Mouse (Mus musculus) layer of hippocampus, postnatal 10 days (tissue): ENCODE measurements around the gene Cyp2b19. TPM values are rescaled to one million over a fixed set of nuclear protein-coding genes. Genes with fewer than 3 reads are reported as not detected.
"Not testable (repeated sequence)": the region's sequence is repeated elsewhere in the genome, so short reads cannot be mapped to it uniquely, and the experiment has no call there.

Experiments used
- DNase-seq, 2 experiments: peaks; one replicate each; pipeline ENCODE4 v3.0.0; 2021; ENCODE audit warnings: low spot score in 2 of 2
- long read RNA-seq: library from polyadenylated mRNA; stranded (forward); transcript quantifications from one replicate; pipeline ENCODE4 v2.0.0, GENCODE M21; 2023
- total RNA-seq, 2 experiments: library from RNA; stranded (reverse); gene quantifications; 2 replicates each; pipeline ENCODE4 v1.2.3; 2021

The Cyp2b19 gene
- not detected for total RNA-seq
- long read RNA-seq: 0 reads

DNA sequence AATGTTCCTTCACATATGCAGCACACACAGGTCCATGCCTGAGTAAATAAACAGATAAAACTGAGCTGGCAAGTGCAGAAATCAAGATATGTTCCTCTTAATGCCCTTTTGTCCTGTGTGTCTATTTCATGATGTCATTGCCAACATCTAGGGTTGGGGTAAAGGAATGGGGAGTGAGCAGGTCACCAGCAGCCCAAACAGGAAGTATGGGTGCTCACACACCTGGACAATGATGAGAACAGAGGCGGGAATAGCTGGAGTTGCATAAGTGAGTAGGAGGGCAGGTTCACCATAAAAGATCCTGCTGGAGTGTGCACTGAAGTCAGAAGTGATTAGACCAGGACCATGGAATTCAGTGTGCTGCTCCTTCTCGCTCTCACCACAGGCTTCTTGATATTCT lies at the start of gene Cyp2b19:
Gene Cyp2b19 (plus strand): TSS at position 301 of the 400 bp plus-strand sequence.
- no peak for DNase-seq

DNA sequence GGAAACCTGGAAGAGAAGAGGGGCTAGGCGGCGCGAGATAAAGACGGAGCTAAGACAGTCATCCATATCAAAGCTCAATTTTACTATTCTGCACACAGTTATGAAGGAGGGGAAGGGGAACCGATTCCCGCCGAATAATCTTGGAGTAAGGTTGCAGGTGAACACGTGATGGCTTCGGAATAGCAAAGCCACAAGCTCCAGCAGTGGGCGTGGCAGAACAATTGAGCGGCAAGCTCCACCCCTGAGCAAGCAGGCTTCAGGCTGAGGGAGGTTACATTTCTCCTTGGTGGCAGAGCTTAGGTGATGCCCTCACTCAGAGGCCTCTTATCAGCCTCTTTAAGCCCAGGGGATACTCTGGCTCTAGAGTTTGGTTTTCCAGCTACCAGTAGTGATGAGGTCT lies 45.9 kb upstream of the Cyp2b19 start:
- no peak for DNase-seq

DNA sequence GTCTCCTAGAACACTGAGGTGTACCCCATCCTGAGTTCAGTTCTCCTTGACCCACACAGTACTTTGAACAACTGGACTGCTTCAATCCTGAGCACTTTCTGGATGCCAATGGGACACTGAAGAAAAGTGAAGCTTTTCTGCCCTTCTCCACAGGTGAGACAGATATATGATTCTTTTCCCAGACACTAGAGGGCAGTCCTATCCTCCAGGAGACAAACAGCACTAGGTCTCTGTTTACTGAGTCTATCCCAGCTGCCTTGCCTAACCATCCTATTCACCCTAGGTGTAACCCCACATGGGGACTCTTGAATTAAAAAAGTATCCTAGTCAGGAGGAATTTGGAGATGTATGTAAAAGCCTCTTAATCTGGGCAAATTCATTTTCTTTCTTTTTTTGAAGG lies 18.0 kb upstream of the Cyp2b19 start:
- DNase-seq: no peak

DNA sequence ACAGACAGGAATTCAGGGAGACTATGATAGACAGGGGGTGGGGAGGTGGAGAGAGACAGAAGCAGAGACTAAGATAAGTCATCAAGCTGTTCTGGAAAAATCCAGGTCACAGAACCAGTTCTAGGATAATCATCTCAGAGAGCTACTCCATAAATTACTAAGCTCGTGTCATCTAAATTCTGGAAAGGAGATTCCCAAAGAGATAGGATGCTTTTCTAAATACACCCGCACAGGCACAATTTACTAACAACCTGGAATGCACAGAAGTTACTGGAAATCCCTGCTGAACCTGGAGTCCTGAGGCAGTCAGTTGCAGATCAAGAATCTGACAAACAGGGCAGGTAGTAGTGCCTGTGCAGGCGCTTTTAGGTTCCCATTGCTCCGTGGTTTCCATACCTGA lies 13.0 kb upstream of the Cyp2b19 start:
- no peak for DNase-seq

DNA sequence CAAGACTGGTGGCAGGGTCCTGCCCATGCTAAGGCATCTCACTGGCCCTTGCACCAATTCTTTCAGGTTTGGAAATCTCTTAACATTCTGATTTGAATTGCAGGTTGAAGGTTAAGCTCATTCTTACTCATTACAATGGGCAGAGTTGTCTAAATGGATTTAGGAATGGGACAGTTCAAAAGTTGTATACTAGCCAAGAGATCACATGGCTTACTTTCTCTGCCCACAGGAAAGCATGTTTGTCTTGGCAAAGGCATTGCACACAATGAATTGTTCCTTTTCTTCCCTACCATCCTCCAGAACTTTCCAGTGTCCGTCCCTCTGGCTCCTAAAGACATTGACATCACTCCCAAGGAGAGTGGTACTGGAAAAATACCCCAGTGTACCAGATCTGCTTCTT lies 11.5 kb upstream of the Cyp2b19 start:
- no peak for DNase-seq

DNA sequence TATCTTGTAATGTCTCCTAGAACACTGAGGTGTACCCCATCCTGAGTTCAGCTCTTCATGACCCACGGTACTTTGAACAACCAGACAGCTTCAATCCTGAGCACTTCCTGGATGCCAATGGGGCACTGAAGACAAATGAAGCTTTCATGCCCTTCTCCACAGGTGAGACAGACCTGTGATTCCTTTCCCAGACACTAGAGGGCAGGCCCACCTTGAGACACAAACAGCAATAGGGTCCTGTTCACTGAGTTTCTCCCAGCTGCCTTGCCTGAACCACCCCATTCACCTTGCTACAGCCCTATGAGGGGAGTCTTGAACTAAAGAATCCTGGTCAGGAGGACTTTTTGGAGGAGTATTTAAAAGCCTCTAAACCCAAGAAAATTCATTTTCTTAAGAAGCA lies 10.1 kb downstream of the Cyp2b19 start:
- DNase-seq: no peak

DNA sequence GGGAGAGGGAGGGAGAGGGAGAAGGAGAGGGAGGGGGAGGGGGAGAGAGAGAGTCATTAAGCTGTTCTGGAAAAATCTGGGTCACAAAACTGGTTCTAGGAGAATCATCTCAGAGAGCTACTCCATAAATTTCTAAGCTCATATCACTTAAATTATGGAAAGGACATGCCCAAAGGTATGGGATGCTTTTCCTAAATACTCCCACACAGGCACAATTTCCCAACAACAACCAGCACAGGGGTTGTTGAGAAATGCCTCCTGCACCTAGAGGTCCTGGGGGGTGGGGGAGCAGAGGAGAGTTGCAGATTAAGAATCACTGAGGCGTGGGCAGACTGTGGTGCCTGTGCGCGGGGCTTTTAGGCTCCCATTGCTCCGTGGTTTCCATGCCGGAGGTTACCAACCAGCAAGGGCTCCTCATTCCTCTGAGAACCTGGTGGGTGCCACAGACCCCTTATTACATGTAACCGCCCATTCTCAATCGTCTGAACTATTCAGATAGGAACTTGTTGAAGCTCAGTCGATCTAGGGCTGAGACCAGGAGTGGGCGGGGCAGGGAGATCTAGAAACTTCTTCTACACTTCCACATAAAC lies 13.0 kb downstream of the Cyp2b19 start:
- DNase-seq: no peak

DNA sequence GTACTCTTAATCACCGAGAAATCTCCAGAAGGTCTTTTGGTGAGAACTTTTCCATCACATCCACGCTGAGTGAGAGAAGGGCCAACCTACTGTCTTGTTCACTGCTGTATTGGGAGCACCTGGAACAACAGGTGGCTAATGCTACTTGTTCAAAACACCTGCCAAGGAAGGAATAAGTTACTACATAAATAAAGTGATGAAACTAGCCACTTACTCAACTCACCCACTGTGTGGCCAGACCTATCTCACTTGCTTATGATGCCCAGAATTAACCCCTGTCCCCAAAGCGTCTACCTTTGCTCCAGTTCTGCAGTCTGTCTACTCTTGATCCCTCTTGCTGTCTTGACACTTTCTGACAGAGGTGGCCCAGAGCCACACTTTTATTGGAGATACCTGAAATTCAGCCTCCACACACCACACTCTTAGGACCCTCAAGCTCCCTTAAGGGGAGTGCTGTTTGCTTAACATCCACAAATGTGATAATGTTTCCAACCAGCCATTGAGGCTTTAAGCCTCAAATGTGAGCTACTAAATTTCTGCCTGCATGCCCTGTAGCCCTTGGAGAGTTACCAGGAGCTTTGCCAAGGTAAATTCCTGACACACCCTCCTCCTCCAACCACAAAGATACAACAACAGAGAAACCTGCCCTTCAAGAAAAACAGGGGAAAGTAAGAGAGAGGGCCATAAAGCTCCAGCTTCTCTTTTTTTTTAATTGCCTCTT lies 16.1 kb downstream of the Cyp2b19 start:
- no peak for DNase-seq

DNA sequence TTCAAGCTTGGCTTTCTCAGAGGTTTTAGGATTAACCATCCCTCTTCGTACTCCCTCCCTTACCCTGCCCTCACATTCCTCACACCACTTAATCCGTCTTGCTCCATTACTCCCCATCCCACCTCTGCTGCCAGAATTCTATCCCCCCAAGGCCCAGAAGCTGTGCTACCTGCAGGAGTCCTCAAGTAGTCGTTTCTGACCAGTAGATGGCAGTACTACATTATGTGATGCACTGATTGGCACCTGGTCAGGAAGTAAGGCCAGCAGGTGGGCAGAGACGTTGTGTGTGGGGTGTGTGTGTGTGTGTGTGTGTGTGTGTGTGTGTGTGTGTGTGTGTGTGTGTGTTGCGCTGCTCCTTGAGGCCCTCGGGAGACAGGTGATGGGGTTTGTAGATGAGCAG lies 18.9 kb downstream of the Cyp2b19 start:
- DNase-seq: no peak

DNA sequence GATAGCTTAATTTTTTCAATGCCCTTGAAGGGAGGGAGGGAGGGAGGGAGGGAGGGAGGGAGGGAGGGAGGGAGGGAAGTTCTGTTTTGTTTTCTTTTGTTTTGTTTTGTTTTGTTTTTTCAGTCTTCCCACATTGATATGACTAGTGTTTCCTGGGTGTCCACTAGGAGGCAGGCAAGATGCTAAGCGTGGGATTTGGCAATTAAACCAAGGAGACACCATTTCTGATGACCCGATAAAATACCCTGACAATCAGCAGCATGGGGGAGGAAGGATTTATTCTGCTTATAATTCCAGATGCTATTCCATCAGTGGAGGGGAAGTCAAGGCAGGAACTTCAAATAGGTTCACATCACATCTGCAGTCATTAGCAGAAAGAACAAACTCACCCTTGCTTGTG lies 20.9 kb downstream of the Cyp2b19 start:
- DNase-seq: no peak

DNA sequence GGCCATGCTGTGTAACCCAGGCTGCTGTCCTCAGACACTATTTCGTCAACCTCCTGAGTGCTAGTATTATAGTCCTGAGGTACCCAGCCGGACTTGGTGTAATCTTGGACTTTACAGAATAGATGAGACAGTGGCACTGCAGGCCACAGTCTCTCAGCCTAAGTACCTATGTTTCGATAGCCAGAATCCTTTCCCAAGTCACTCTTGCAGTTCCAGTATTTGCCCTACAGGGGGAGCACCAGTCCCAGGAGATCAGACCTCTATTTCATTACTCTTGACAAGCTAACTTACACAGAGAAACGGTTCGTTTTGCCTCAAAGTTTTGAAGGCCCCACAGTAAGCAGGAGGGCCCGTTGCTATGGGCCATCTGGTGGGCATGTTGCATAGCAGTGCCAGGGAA lies 21.5 kb downstream of the Cyp2b19 start:
- DNase-seq: peak; percentile 34 to 51

DNA sequence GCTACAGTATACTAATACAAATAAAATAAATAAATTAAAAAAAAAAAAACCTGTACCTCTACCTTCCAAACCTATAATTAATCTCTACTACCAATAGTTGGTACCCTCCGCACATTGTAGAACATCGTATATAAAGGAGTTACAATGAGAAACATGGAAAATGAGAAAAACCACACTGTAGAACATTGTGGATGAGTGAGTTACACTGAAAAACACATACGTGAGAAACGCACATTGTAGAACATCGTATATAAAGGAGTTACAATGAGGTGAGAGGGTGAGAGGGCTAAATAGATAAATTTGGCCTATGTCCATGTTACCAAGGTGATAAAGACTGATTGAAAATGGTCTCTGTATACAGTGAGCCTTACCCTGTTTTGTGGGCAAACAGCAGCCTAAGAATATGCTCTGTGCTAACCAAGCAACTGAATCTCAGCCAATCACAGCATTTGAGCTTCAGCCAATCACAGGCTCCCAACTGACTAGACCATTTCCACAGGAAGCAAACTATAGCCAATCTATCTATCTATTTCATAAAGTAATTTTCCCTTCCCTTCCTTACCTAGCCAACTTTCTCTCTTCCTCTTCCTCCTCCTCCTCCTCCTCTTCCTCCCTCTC lies 23.0 kb downstream of the Cyp2b19 start:
- no peak for DNase-seq

DNA sequence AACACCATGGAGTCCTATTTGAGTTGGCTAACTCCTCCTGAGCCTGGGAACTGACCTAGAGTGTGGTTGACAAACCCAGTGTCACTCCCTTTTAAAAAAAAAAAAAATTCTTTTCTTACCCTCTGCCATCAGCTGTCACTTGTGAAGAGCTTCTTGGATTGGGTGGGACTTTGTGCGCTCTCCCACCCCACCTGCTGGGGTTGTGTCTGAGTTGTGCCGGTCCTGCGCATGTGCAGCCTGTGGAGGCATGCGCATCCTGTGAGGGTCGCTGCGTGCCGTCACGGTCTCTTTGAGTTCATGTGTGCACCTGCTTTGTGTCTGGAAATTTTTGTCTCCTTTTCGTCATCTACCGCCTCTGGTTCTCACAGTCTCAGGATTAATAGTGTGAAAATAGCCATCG lies 23.6 kb downstream of the Cyp2b19 start:
- peak; percentile 8 to 21 for DNase-seq

DNA sequence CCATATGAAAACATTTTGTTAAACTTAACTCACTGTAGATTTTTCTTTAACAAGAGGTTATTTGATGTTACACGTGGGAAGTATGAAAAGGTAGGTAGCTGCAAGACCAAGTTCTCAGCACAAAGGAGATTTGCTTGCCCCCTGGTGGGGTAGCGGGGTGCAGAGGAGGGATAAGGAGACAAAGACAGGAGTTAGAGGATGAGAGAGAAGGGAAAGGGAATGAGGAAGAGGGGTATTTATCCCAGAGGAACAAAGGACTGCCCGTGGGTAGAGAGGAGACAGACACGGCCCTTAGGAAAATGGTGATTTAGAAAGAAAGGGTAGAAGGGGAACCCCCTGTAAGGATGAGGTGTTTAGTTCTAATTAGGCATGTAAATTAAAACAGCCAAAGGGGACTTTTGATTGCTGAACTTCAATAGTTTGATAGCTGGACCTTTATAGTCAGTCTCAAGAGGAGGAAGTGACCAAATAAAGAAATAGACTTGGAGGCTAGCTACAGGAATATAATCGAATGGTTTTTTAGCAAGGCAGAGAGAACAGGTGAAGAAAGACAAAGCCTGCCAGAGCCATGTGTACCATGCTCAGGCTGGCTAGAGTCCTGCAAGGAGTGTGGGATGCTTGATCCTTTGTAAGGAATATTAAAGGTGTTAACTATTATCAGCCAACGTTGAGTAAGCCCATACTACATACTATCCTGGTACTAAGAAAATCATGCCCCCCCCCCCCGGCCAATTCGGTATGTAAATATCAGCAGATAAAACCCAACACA lies 24.2 kb downstream of the Cyp2b19 start:
- no peak for DNase-seq

DNA sequence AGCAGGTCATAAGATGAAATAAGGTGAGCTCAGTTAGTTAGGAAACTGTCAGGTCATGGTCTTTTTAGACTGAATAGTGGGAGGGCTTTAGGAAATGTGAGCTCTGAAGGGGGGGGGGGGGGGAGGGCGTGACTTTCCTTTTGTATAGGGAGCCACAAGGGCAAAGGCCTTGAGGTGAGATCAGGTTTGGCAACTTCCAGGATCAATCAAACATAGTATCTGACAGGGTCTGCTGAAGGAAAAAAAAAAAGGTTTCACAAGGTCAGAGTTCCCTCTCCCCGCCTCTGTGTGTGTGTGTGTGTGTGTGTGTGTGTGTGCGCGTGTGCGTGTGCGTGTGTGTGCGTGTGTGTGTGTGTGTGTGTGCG lies 24.8 kb downstream of the Cyp2b19 start:
- no peak for DNase-seq

DNA sequence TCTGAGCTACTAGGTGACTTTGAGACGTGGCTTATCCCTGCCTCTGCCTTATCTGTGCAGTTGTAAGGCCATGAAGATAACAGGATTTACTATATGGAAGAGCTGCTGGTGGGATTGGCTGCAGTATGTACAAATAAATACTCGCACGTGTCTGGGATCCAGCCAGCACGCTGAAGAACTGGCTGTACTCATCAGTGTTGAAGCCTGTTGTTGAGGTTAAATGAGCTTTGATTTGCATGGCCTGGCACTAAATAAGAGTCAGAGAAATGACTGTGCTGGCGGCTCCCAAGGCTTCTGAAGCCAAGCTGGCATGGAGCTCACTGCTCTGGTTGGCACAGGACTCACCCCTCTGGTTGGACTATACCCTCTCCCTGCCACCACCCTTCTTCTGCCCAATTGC lies 26.2 kb downstream of the Cyp2b19 start:
- no peak for DNase-seq

DNA sequence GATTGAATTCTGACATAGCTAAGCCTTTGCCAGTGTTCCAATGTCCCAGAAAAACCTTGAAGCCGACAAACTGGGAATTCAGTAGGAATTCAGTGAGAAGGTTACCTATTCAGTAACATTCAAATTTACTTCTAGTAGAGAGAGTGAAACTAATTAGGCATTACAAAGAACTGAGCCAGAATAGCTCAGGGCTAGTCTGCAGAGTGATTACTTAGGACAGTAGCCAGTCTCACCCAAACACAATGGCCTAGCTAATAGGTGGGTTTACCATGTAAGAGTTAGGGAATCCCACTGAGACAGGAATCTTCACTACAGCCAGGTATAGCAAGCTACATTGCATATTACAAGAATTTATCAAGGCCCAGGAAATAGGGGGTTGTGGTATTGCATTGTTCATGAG lies 29.1 kb downstream of the Cyp2b19 start:
- DNase-seq: not testable (repeated sequence)

DNA sequence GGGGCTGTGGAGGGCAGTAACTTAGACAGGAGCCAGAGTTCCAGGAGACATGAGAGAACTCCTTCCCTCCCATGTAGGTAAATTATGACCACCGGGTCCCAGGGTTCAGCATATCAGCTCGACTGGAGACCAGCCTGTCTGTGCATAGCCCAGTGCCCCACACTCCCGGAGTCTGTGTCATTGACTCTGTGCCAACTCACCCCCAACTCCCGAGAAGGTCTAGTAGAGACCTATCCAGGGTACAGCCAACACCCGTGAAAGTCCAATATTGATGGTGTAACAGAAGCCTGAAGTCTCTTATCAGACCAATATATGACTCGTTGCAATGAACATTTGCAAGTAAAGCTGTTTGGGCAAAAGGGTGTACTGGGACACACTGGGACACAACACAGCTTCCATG lies 33.0 kb downstream of the Cyp2b19 start:
- no peak for DNase-seq

DNA sequence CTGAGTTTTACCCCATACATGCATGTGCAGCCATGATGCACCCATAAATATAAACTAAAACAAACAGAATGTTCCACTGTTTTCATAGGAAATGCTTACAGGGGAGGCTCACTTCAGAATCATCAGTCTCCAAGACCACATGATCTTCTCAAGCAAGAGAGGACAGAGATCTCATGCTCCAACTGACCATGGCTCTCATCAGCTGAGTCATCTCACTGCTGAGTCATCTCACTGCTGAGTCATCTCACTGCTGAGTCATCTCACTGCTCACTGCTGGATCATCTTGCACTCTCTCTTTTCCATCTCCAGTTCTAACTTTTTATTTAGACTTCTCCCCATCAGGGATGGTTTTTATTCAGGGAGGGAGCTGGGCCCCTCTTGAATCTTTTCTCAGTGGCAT lies 43.2 kb downstream of the Cyp2b19 start:
- DNase-seq: no peak

DNA sequence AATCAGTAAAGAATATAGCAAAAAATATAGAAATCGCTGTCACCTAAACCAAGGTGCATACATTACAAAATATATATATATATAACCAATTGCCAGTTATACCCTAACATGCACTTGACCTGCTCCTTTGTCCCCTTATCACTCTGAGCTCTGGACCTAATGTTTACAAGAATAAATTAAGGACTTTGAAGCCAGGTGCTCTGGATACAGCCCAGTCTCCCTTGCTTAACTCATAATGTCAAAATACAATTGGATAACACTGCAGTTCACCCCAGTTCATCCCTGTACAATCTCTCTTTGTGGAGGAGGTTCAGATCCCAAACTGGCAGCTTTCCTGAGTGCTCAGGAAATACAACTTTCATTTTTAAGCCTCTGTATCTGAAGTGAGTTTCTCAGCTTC lies 44.1 kb downstream of the Cyp2b19 start:
- DNase-seq: no peak

DNA sequence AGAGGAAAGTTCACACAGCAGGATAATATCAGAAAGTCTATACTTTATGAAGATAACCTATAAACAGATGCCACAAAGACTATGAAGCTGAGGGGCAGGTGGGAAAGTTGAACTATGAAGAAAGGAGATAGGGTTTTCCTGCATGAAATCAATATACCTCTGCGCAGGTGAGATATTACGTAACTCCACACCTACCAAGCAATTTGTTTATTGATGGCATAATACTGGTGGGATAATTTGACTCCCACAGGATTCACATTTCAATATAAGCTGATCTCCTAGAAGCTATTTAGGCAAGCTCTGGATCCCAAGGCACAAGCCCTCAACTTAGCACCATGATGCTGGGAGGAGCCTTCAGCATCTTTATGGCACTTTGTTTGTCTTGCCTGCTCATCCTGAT lies 51.6 kb downstream of the Cyp2b19 start, which contains the start of gene Cyp2g1:
Gene Cyp2g1 (plus strand): TSS at position 301 of the 400 bp plus-strand sequence.
- DNase-seq: no peak
